Mouse (Mus musculus) G1E (cell line): Measurements from ENCODE around the gene Map2k7.
"Not testable (repeated sequence)": the region's sequence is repeated elsewhere in the genome, so short reads cannot be mapped to it uniquely, and the experiment has no call there.

Source experiments
- CTCF ChIP-seq: IDR thresholded peaks from 2 replicates; pipeline ENCODE4 v1.5.1; 2012; ENCODE audit warnings: low read depth, low read length, inconsistent platforms, mixed read lengths
- GATA1 ChIP-seq: IDR thresholded peaks from 2 replicates; pipeline ENCODE4 v1.6.1; 2012; ENCODE audit warnings: borderline replicate concordance, low read length, inconsistent platforms, mixed read lengths
- GATA2 ChIP-seq: IDR thresholded peaks from 2 replicates; pipeline ENCODE4 v1.6.1; 2012; ENCODE audit warnings: low read depth, low read length, inconsistent platforms, borderline replicate concordance
- POLR2AphosphoS5 ChIP-seq: IDR thresholded peaks from 2 replicates; pipeline ENCODE4 v1.6.1; 2012; ENCODE audit warnings: low read depth, low read length, inconsistent platforms; ENCODE audit not compliant: insufficient replicate concordance
- TAL1 ChIP-seq: conservative IDR thresholded peaks from 2 replicates; pipeline ENCODE4 v1.6.1; 2012; ENCODE audit warnings: low read depth, low read length, inconsistent platforms, mixed read lengths

- not testable (repeated sequence) for TF ChIP-seq GATA1, CTCF, TAL1, POLR2AphosphoS5, GATA2
Observed at GRCm38 (mm10) chr8:4255471-4255870, 16.9 kb downstream of the Map2k7 start.
